Mouse (Mus musculus) gastrocnemius, postnatal 10 days (tissue): Measurements from ENCODE around the gene Hsp90ab1. TPM values are rescaled to one million over a fixed set of nuclear protein-coding genes. Genes with fewer than 3 reads are reported as not detected.

Experiments used
- DNase-seq: peaks from one replicate; pipeline ENCODE4 v3.0.0; 2021; ENCODE audit warnings: mixed read lengths
- long read RNA-seq, 2 experiments: library from polyadenylated mRNA; stranded (forward); transcript quantifications; one replicate each; pipeline ENCODE4 v2.0.0; 2021
- total RNA-seq, 2 experiments: library from RNA; stranded (reverse); gene quantifications; 2 replicates each; pipeline ENCODE4 v1.2.3; 2021

Gene Hsp90ab1
- 100 to 1,000 TPM; 900 to 909 TPM for total RNA-seq
- long read RNA-seq, experiment 1, transcript Hsp90ab1-201 (11 exons, 2,520 nt): major isoform, 1,082 of 1,215 reads
- long read RNA-seq, experiment 1, partial matches to known transcripts: 110 of 1,215 reads
- long read RNA-seq, experiment 1, other reads (novel, unspliced or antisense): 23 of 1,215 reads
- long read RNA-seq, experiment 2, transcript Hsp90ab1-201 (11 exons, 2,520 nt): major isoform, 863 of 955 reads
- long read RNA-seq, experiment 2, partial matches to known transcripts: 81 of 955 reads
- long read RNA-seq, experiment 2, other reads (novel, unspliced or antisense): 11 of 955 reads

GRCm38 (mm10) chr17:45573087-45573779 is at the start of gene Hsp90ab1:
Gene Hsp90ab1 (minus strand): TSS chr17:45573271.
- peak; percentile 99 for DNase-seq

- no peak for DNase-seq
Measured at GRCm38 (mm10) chr17:45619386-45620256, 46.5 kb upstream of the Hsp90ab1 start.

- DNase-seq: no peak
Measured at GRCm38 (mm10) chr17:45618941-45619385, 45.9 kb upstream of the Hsp90ab1 start.

GRCm38 (mm10) chr17:45617655-45618054 is 44.6 kb upstream of the Hsp90ab1 start:
- DNase-seq: no peak

GRCm38 (mm10) chr17:45616679-45617078 is 43.6 kb upstream of the Hsp90ab1 start:
- DNase-seq: no peak

- no peak for DNase-seq
Measured at GRCm38 (mm10) chr17:45616046-45616650, 43.1 kb upstream of the Hsp90ab1 start.

- no peak for DNase-seq
Measured at GRCm38 (mm10) chr17:45612921-45613320, 39.9 kb upstream of the Hsp90ab1 start.

GRCm38 (mm10) chr17:45612008-45612407 is 38.9 kb upstream of the Hsp90ab1 start:
- DNase-seq: no peak

GRCm38 (mm10) chr17:45610144-45610866 is 37.2 kb upstream of the Hsp90ab1 start:
- DNase-seq: no peak

GRCm38 (mm10) chr17:45608396-45608795 is 35.3 kb upstream of the Hsp90ab1 start:
- DNase-seq: no peak

GRCm38 (mm10) chr17:45606992-45607879 is 34.2 kb upstream of the Hsp90ab1 start:
- DNase-seq: no peak

- DNase-seq: no peak
Measured at GRCm38 (mm10) chr17:45602984-45603383, 29.9 kb upstream of the Hsp90ab1 start.

- DNase-seq: no peak
Measured at GRCm38 (mm10) chr17:45601877-45602304, 28.8 kb upstream of the Hsp90ab1 start, which contains the start of gene Mymx. Gene Mymx (minus strand): TSS chr17:45602102.

- DNase-seq: no peak
Measured at GRCm38 (mm10) chr17:45601325-45601724, 28.3 kb upstream of the Hsp90ab1 start.

GRCm38 (mm10) chr17:45600267-45600666 is 27.2 kb upstream of the Hsp90ab1 start:
- DNase-seq: no peak

- peak; percentile 84 for DNase-seq
Measured at GRCm38 (mm10) chr17:45599446-45600242, 26.6 kb upstream of the Hsp90ab1 start, which contains the start of gene Slc29a1. Gene Slc29a1 (minus strand): TSS chr17:45599606.

GRCm38 (mm10) chr17:45598891-45599290 is 25.8 kb upstream of the Hsp90ab1 start:
- no peak for DNase-seq

- no peak for DNase-seq
Measured at GRCm38 (mm10) chr17:45598376-45598775, 25.3 kb upstream of the Hsp90ab1 start.

- DNase-seq: no peak
Measured at GRCm38 (mm10) chr17:45597787-45598186, 24.7 kb upstream of the Hsp90ab1 start.
